Mouse (Mus musculus) inflammation-experienced regulatory T-cells, adult 6 months (primary cell): ENCODE results near the gene Scrn3. TPM values are rescaled to one million over a fixed set of nuclear protein-coding genes. Genes with fewer than 3 reads are reported as not detected.

Experiments used
- ATAC-seq: one replicate; pipeline ENCODE4 v1.8.0; 2017
- polyA plus RNA-seq, 3 experiments: library from polyadenylated mRNA; unstranded; fragments of 100-300 nt; shearing (Covaris generic); gene quantifications; one replicate each; pipeline ENCODE4 v1.2.1; 2017

Gene Scrn3
- polyA plus RNA-seq, 3 experiments from 2014 or later, result 8.8 to 13.5 (median 12.5) TPM

- ATAC-seq, result peak; percentile 88
Measured at GRCm38 (mm10) chr2:73386356-73387046, 74.1 kb downstream of the Scrn3 start, which contains the start of gene Gpr155. Gene Gpr155, minus strand, starts transcription at chr2:73386572.

Other genes with a start within 250 kb of the Scrn3 start
- 10 to 100 TPM; 68.4 to 91.6 (median 88.3) TPM for gene Ola1, start 93.7 kb upstream of the Scrn3 start, polyA plus RNA-seq
- not detected for gene Sp9, start 40.7 kb upstream of the Scrn3 start, polyA plus RNA-seq
- gene Cir1, start 100 bp downstream of the Scrn3 start, polyA plus RNA-seq, result 10 to 100 TPM; 18.9 to 30.4 (median 30.3) TPM
- gene Gpr155, start 74.0 kb downstream of the Scrn3 start, polyA plus RNA-seq, result 10 to 100 TPM; 22.1 to 24.3 (median 24.1) TPM
- 100 to 1,000 TPM in 1 of 3 experiments, 10 to 100 TPM in 2; 61.5 to 101 (median 68.3) TPM for gene Wipf1, start 217.1 kb downstream of the Scrn3 start, polyA plus RNA-seq